Mouse (Mus musculus) frontal cortex, postnatal 25 days (tissue): ENCODE results near the gene Pld1.
A peak's percentile ranks its signal among the peaks of the same experiment; 100 is the strongest.

ENCODE experiments used
- DNase-seq, 2 experiments: peaks; one replicate each; pipeline ENCODE4 v3.0.0; 2022; ENCODE audit warnings: low spot score in 2 of 2

Gene Pld1

GRCm38 (mm10) chr3:28047599-28047998 is 109.1 kb downstream of the Pld1 start:
- DNase-seq, result no peak

- DNase-seq, result no peak
These were observed 111.0 kb downstream of the Pld1 start for GRCm38 (mm10) chr3:28049526-28049925.

- no peak for DNase-seq
These were observed 114.6 kb downstream of the Pld1 start for GRCm38 (mm10) chr3:28053076-28053475.

DNA sequence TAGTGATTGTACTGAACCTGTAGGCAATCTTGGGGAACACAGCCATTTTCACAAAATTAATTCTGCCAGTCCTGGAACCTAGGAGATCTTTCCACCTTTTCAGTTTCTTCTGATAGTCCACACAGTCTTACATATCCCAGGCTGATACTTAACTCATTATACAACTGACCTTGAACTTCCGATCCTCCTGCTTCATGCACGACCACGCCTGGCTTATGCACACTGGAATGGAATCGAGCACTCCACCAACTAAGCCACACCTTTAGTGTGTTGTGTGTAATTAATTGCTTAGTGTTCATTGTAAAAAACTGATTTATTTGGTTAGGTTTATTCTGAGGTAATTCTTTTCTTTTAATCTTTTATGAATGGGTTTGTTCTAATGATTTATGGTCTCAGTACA is 122.2 kb downstream of the Pld1 start:
- no peak for DNase-seq

GRCm38 (mm10) chr3:28061155-28061554 is 122.7 kb downstream of the Pld1 start:
- DNase-seq, result no peak

DNA sequence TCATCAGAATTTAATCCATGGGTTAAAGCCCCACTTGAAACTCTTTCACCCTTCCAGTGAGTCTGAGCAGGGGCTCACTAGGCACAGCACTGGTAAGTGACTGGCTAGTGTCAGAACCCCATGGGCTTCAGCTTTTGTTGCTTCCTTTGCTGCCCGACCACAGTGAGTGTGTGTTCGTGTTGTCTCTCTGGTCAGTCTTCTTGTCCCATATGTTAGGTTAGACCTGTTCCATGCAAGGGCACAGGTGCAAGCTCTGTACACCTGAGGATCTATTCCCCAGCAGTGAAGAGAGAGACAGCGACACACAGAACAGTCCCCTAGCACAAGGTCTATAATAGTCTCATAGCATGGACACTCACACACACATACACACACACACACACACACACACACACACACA is 140.7 kb downstream of the Pld1 start:
- no peak for DNase-seq

- no peak for DNase-seq
These were observed 141.6 kb downstream of the Pld1 start for GRCm38 (mm10) chr3:28080116-28080515.

DNA sequence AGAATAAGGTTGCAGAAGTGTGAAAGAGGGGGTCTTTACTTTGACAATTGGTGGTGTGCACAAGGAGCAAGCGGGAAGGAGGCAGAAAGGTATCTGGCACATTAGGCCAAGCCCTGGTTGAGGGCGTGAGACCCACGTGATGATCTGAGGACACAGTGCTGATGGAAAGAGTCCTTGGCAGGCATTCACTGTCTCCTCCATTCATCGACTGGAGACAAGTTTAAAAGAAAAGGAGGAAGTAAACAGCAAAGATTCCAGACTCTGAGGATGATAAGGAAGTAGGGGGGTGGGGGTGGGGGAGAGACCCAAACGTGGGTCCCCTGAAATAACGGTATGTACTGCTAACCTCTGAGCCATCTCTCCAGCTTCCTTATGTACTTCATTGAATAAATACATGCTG is 142.5 kb downstream of the Pld1 start:
- no peak for DNase-seq

DNA sequence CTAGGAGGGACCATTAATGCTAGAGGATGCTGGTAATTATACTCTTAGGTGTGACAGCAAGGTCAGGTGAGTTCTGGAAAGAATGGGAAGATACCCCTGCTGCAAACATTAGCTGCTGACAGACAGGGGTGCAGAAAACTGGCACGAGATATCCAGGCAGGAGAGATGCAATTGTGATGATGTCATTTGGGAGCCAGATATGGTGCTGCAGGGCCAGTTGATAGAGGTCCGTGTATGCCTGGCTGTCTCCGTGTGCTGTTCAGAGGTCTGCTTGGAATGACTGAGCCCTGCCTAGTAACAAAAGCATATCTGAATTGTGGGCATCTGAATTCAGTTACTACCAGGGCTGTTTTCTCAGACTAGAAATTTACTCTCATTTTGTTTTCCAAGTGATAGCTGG is 144.7 kb downstream of the Pld1 start:
- no peak for DNase-seq

- no peak for DNase-seq
These were observed 145.8 kb downstream of the Pld1 start for GRCm38 (mm10) chr3:28084281-28084680.

DNA sequence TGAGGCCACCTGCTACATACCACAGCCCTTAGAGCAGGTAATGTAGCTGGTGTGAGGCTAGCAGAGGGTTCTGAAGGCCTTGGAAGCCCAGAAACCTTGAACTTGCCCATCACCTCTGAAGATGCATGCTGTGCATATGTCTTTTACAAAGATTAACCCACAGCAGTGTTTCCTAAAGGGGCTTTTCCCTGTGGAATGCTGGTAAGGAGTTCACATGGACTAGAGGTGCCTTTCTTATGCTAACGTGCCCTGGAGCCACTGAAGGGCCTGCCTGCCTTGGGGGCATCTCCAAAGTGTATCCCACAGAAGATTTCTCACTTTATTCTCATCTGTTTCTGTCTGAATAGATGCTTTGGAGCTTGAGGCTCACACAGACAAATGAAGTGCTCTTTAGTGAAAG is 152.8 kb downstream of the Pld1 start:
- DNase-seq, result no peak

DNA sequence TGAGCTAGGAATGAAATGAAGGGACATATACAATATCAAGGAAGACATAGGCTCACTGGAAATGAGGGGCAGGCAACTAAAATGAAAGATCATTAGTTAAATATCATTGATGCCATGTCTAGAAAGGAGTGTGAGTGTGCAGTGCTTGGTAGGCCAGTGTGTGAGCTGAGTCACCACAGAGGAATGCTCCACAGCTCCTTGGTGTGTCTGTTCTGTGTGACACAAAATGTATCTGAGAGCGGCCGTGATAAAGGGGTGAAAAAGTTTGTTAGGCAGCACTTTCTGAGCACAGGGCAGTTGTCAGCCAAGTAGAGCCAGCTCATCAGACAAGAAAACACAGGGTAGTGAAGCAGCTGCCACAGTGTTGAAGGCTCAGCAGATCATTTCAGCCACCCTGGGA is 153.2 kb downstream of the Pld1 start:
- no peak for DNase-seq

GRCm38 (mm10) chr3:28093684-28094302 is 155.3 kb downstream of the Pld1 start:
- DNase-seq, result no peak

- DNase-seq, result no peak
These were observed 157.0 kb downstream of the Pld1 start for GRCm38 (mm10) chr3:28095451-28095850.

- DNase-seq, result no peak
These were observed 160.7 kb downstream of the Pld1 start for GRCm38 (mm10) chr3:28099175-28099574.

- no peak for DNase-seq
These were observed 166.5 kb downstream of the Pld1 start for GRCm38 (mm10) chr3:28104992-28105391.

- DNase-seq, result peak; percentile 10 to 38
These were observed 169.0 kb downstream of the Pld1 start for GRCm38 (mm10) chr3:28107446-28108004.

- DNase-seq, result no peak
These were observed 173.0 kb downstream of the Pld1 start for GRCm38 (mm10) chr3:28111516-28111915.

- DNase-seq, result no peak
These were observed 175.4 kb downstream of the Pld1 start for GRCm38 (mm10) chr3:28113881-28114280.

GRCm38 (mm10) chr3:28141716-28142115 is 203.2 kb downstream of the Pld1 start:
- DNase-seq, result no peak

- no peak for DNase-seq
These were observed 203.6 kb downstream of the Pld1 start for GRCm38 (mm10) chr3:28142121-28142520.

GRCm38 (mm10) chr3:28144676-28145075 is 206.2 kb downstream of the Pld1 start:
- no peak for DNase-seq

DNA sequence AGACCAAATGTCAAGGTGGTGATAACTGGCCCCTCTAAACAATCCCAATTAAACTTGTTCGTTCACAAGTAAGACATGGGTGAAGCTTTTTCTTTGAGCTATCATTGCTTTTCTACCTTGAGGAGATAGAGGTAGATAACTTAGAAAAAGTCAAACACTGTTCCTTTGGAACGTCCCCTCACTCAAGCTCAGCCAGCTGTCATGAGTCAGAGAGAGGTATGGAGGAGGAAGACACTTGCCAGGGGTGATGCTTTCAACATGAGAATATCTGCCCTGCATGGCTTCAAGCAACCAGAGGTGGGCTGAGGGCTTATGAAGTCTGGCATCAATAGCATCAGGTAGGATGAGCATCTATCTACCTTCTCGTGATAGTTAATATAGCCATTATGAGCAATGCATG is 207.0 kb downstream of the Pld1 start:
- no peak for DNase-seq

- DNase-seq, result no peak
These were observed 211.3 kb downstream of the Pld1 start for GRCm38 (mm10) chr3:28149656-28150256.
